In genomic region chr10:80304458-80304857, GRCm38 (mm10) we compare ENCODE assay signal across 10 mouse cellular contexts. TPM values are rescaled to one million over a fixed set of nuclear protein-coding genes. Genes with fewer than 3 reads are reported as not detected.
DNase-seq lines count a peak whose midpoint lies in the region; ATAC-seq and TF ChIP-seq lines count a peak whose summit lies in the region.
"Had no signal": no experiment of that assay in that cellular context is flagged by ENCODE, and none has a peak within 500 bp of the region (broad histone marks: within the 10 kb centered on the region; RNA-seq: fewer than 3 reads in every experiment).

No protein-coding gene starts in this region.

- no peak for TF ChIP-seq CTCF in stomach, postnatal 0 days (IDR thresholded peaks at IDR 0.05; ENCODE audit: low read depth)
- TF ChIP-seq CTCF in small intestine, adult 2 months (IDR thresholded peaks at IDR 0.05; ENCODE audit: extremely low read depth, insufficient read length, insufficient replicate concordance, low read depth, low read length): no peak

- 28% methylated on average over 12 of the region's 12 CpGs for WGBS in stomach, embryonic 15.5 days
- WGBS in stomach, postnatal 0 days: 38% methylated on average over 12 of the region's 12 CpGs
- 44% methylated on average over 12 of the region's 12 CpGs for WGBS in forebrain, embryonic 16.5 days
- WGBS in liver, embryonic 13.5 days (ENCODE audit: insufficient replicate concordance): 7% methylated on average over 12 of the region's 12 CpGs
- WGBS in small intestine, adult 2 months: 24% methylated on average over 12 of the region's 12 CpGs

- no peak for ATAC-seq in stomach, embryonic 15.5 days (ENCODE audit: insufficient read depth, low FRiP score, low read depth)
- ATAC-seq in stomach, postnatal 0 days (ENCODE audit: low FRiP score, low TSS enrichment): no peak
- ATAC-seq in forebrain, embryonic 16.5 days: no peak
- no peak for ATAC-seq in liver, embryonic 13.5 days (ENCODE audit: low read depth)

- no peak overlapping the region for H3K9ac ChIP-seq in stomach, embryonic 15.5 days
- no peak overlapping the region for H3K9ac ChIP-seq in stomach, postnatal 0 days (ENCODE audit: low read length)
- H3K9ac ChIP-seq in forebrain, embryonic 16.5 days (replicated peaks; ENCODE audit: low read depth, low read length): no peak overlapping the region
- H3K9ac ChIP-seq in liver, embryonic 13.5 days: no peak overlapping the region
- H3K9ac ChIP-seq: limb, embryonic 12.5 days had no signal

- TF ChIP-seq POLR2A in small intestine, adult 2 months (IDR thresholded peaks at IDR 0.05; ENCODE audit: low read depth, low read length): no peak

- no peak for DNase-seq in stomach, postnatal 0 days (ENCODE audit: low spot score)
- DNase-seq in liver, embryonic 13.5 days: no peak
- no peak for DNase-seq in frontal cortex, postnatal 14 days (ENCODE audit: low spot score in 2 of 2)
- DNase-seq in adrenal gland, adult (ENCODE audit: inconsistent age in 2 of 2, low spot score in 1 of 2): no peak
- DNase-seq in left cerebral cortex, adult 18-20 months (ENCODE audit: low spot score in 2 of 2): no peak
- DNase-seq: cerebellum, adult 2 months had no signal

- 0 out of 2 replicates have a peak overlapping the region, but pooled peaks have one; percentile 12 for H3K4me3 ChIP-seq in stomach, embryonic 15.5 days (replicated peaks)
- no peak overlapping the region for H3K4me3 ChIP-seq in stomach, postnatal 0 days (ENCODE audit: low read depth, low read length)
- H3K4me3 ChIP-seq in forebrain, embryonic 16.5 days (replicated peaks; ENCODE audit: low read length): no peak overlapping the region
- H3K4me3 ChIP-seq in liver, embryonic 13.5 days (replicated peaks): peak overlapping the region; percentile 8
- H3K4me3 ChIP-seq in small intestine, adult 2 months (ENCODE audit: low read depth, low read length): peak overlapping the region; percentile 43
- H3K4me3 ChIP-seq: limb, embryonic 12.5 days had no signal

- no peak overlapping the region for H3K27ac ChIP-seq in stomach, embryonic 15.5 days
- no peak overlapping the region for H3K27ac ChIP-seq in stomach, postnatal 0 days (replicated peaks)
- H3K27ac ChIP-seq in forebrain, embryonic 16.5 days (ENCODE audit: low read length): no peak overlapping the region
- H3K27ac ChIP-seq in liver, embryonic 13.5 days: no peak overlapping the region
- H3K27ac ChIP-seq in small intestine, adult 2 months (ENCODE audit: insufficient read depth, low read depth, low read length): no peak overlapping the region
- H3K27ac ChIP-seq: limb, embryonic 12.5 days had no signal

- peaks cover 71% of the 10 kb centered on the region for H3K27me3 ChIP-seq in stomach, embryonic 15.5 days (replicated peaks)
- peaks cover 6% of the 10 kb centered on the region; the same call in 1 of the 2 replicates for H3K27me3 ChIP-seq in stomach, postnatal 0 days (ENCODE audit: control insufficient read depth, insufficient read depth, low read length)
- H3K27me3 ChIP-seq in forebrain, embryonic 16.5 days (replicated peaks; ENCODE audit: control insufficient read depth, insufficient read depth, low read length): no peaks in the 10 kb centered on the region
- H3K27me3 ChIP-seq in liver, embryonic 13.5 days: peaks cover 99% of the 10 kb centered on the region
- peaks cover 30% of the 10 kb centered on the region for H3K27me3 ChIP-seq in small intestine, adult 2 months (ENCODE audit: control insufficient read depth, insufficient read depth, low read length)

- H3K4me2 ChIP-seq in stomach, embryonic 15.5 days: peak overlapping the region; percentile 30
- no peak overlapping the region for H3K4me2 ChIP-seq in stomach, postnatal 0 days (replicated peaks; ENCODE audit: low read depth)
- peak overlapping the region; percentile 24; the same call in 1 of the 2 replicates for H3K4me2 ChIP-seq in forebrain, embryonic 16.5 days (ENCODE audit: low read length)
- peak overlapping the region; percentile 43 for H3K4me2 ChIP-seq in liver, embryonic 13.5 days
- H3K4me2 ChIP-seq: limb, embryonic 12.5 days had no signal

- no peak for TF ChIP-seq EP300 in stomach, postnatal 0 days (optimal IDR thresholded peaks at IDR 0.05)

- H3K4me1 ChIP-seq in stomach, embryonic 15.5 days: no peaks in the 10 kb centered on the region; the same call in 1 of the 2 replicates
- H3K4me1 ChIP-seq in stomach, postnatal 0 days (replicated peaks; ENCODE audit: control insufficient read depth, insufficient read depth): no peaks in the 10 kb centered on the region
- H3K4me1 ChIP-seq in forebrain, embryonic 16.5 days (replicated peaks; ENCODE audit: control insufficient read depth, insufficient read depth, low read length): peaks cover 53% of the 10 kb centered on the region
- peaks cover 19% of the 10 kb centered on the region for H3K4me1 ChIP-seq in liver, embryonic 13.5 days (replicated peaks)
- H3K4me1 ChIP-seq in small intestine, adult 2 months (ENCODE audit: control insufficient read depth, insufficient read depth, insufficient read length, low read length): no peaks in the 10 kb centered on the region; the same call in 1 of the 2 replicates

- no peaks in the 10 kb centered on the region for H3K36me3 ChIP-seq in stomach, embryonic 15.5 days
- no peaks in the 10 kb centered on the region for H3K36me3 ChIP-seq in stomach, postnatal 0 days (ENCODE audit: control insufficient read depth, insufficient read depth, low read length)
- H3K36me3 ChIP-seq in forebrain, embryonic 16.5 days (ENCODE audit: control insufficient read depth, insufficient read depth): peaks cover 52% of the 10 kb centered on the region
- H3K36me3 ChIP-seq in liver, embryonic 13.5 days: no peaks in the 10 kb centered on the region
- H3K36me3 ChIP-seq in small intestine, adult 2 months (ENCODE audit: control insufficient read depth, insufficient read depth, low read length): no peaks in the 10 kb centered on the region

- no peaks in the 10 kb centered on the region for H3K9me3 ChIP-seq in stomach, embryonic 15.5 days
- no peaks in the 10 kb centered on the region for H3K9me3 ChIP-seq in stomach, postnatal 0 days (ENCODE audit: control insufficient read depth, low read length)
- H3K9me3 ChIP-seq in forebrain, embryonic 16.5 days (ENCODE audit: control insufficient read depth, low read length): no peaks in the 10 kb centered on the region
- H3K9me3 ChIP-seq in liver, embryonic 13.5 days (replicated peaks): no peaks in the 10 kb centered on the region
- H3K9me3 ChIP-seq: limb, embryonic 12.5 days had no signal

RNA-seq across cellular contexts. Expression of gene Apc2, which starts 8.7 kb away (rescaled TPM):
- 5.0 and 5.2 TPM in 2 replicates for polyA plus RNA-seq in stomach, embryonic 15.5 days (2015; fragmentation: Nextera tagmentation; extraction: Ambion mirVana)
- 1.2 and 1.3 TPM in 2 replicates for polyA plus RNA-seq in stomach, postnatal 0 days (2015; fragmentation: Nextera tagmentation; extraction: Ambion mirVana)
- 222 and 234 TPM in 2 replicates for polyA plus RNA-seq in forebrain, embryonic 16.5 days (2015; fragmentation: Nextera tagmentation; extraction: Ambion mirVana)
- 0.13 and 0.24 TPM in 2 replicates for polyA plus RNA-seq in liver, embryonic 13.5 days (2015; fragmentation: Nextera tagmentation; extraction: Ambion mirVana)
- 0.65 and 0.96 TPM in 2 replicates for polyA plus RNA-seq in small intestine, adult 2 months (2012; rRNA removed)
- total RNA-seq in left cerebral cortex, adult 18-20 months (2021): 100 to 1,000 TPM; 106 to 109 TPM

RNA-seq across cellular contexts. Expression of gene Rps15, which starts 12.2 kb away (rescaled TPM):
- polyA plus RNA-seq in stomach, embryonic 15.5 days (2015; fragmentation: Nextera tagmentation; extraction: Ambion mirVana): 904 and 948 TPM in 2 replicates
- 766 and 821 TPM in 2 replicates for polyA plus RNA-seq in stomach, postnatal 0 days (2015; fragmentation: Nextera tagmentation; extraction: Ambion mirVana)
- polyA plus RNA-seq in forebrain, embryonic 16.5 days (2015; fragmentation: Nextera tagmentation; extraction: Ambion mirVana): 531 and 538 TPM in 2 replicates
- polyA plus RNA-seq in liver, embryonic 13.5 days (2015; fragmentation: Nextera tagmentation; extraction: Ambion mirVana): 792 and 836 TPM in 2 replicates
- polyA plus RNA-seq in small intestine, adult 2 months (2012; rRNA removed): 741 and 887 TPM in 2 replicates
- 1,000 to 10,000 TPM in 1 of 2 experiments, 100 to 1,000 TPM in 1; 965 to 1,061 TPM for total RNA-seq in left cerebral cortex, adult 18-20 months (2021)

RNA-seq across cellular contexts. Expression of gene 2310011J03Rik, which starts 15.9 kb away (rescaled TPM):
- polyA plus RNA-seq in stomach, embryonic 15.5 days (2015; fragmentation: Nextera tagmentation; extraction: Ambion mirVana): 40.5 and 46.4 TPM in 2 replicates
- polyA plus RNA-seq in stomach, postnatal 0 days (2015; fragmentation: Nextera tagmentation; extraction: Ambion mirVana): 50.3 and 51.2 TPM in 2 replicates
- 32.5 and 34.2 TPM in 2 replicates for polyA plus RNA-seq in forebrain, embryonic 16.5 days (2015; fragmentation: Nextera tagmentation; extraction: Ambion mirVana)
- 42.3 and 43.7 TPM in 2 replicates for polyA plus RNA-seq in liver, embryonic 13.5 days (2015; fragmentation: Nextera tagmentation; extraction: Ambion mirVana)
- polyA plus RNA-seq in small intestine, adult 2 months (2012; rRNA removed): 47.4 and 74.1 TPM in 2 replicates
- total RNA-seq in left cerebral cortex, adult 18-20 months (2021): 10 to 100 TPM; 25.1 to 28.5 TPM

RNA-seq across cellular contexts. Expression of gene Pcsk4, which starts 24.8 kb away (rescaled TPM):
- polyA plus RNA-seq in stomach, embryonic 15.5 days (2015; fragmentation: Nextera tagmentation; extraction: Ambion mirVana): 4.8 and 5.4 TPM in 2 replicates
- polyA plus RNA-seq in stomach, postnatal 0 days (2015; fragmentation: Nextera tagmentation; extraction: Ambion mirVana): 2.2 and 2.3 TPM in 2 replicates
- 3.1 and 3.9 TPM in 2 replicates for polyA plus RNA-seq in forebrain, embryonic 16.5 days (2015; fragmentation: Nextera tagmentation; extraction: Ambion mirVana)
- 5.3 TPM in 2 replicates for polyA plus RNA-seq in liver, embryonic 13.5 days (2015; fragmentation: Nextera tagmentation; extraction: Ambion mirVana)
- 18.0 and 27.0 TPM in 2 replicates for polyA plus RNA-seq in small intestine, adult 2 months (2012; rRNA removed)
- 1 to 10 TPM; 4.8 to 6.9 TPM for total RNA-seq in left cerebral cortex, adult 18-20 months (2021)

RNA-seq across cellular contexts. Expression of gene Reep6, which starts 25.3 kb away (rescaled TPM):
- polyA plus RNA-seq in stomach, embryonic 15.5 days (2015; fragmentation: Nextera tagmentation; extraction: Ambion mirVana): 44.5 and 51.2 TPM in 2 replicates
- 13.5 and 17.6 TPM in 2 replicates for polyA plus RNA-seq in stomach, postnatal 0 days (2015; fragmentation: Nextera tagmentation; extraction: Ambion mirVana)
- 2.2 and 3.2 TPM in 2 replicates for polyA plus RNA-seq in forebrain, embryonic 16.5 days (2015; fragmentation: Nextera tagmentation; extraction: Ambion mirVana)
- 50.9 and 65.0 TPM in 2 replicates for polyA plus RNA-seq in liver, embryonic 13.5 days (2015; fragmentation: Nextera tagmentation; extraction: Ambion mirVana)
- polyA plus RNA-seq in small intestine, adult 2 months (2012; rRNA removed): 186 and 287 TPM in 2 replicates
- 10 to 100 TPM; 13.4 to 13.5 TPM for total RNA-seq in left cerebral cortex, adult 18-20 months (2021)

Comparison
In these comparisons a context has a peak if more than half of its experiments do, and no peak if none do; other contexts are left out.
1. H3K4me3 ChIP-seq: peak in stomach, embryonic 15.5 days (single experiment), liver, embryonic 13.5 days (single experiment) and small intestine, adult 2 months (single experiment); none in stomach, postnatal 0 days (single experiment) and forebrain, embryonic 16.5 days (single experiment).
2. RNA of gene Apc2, which starts 8.7 kb away (polyA plus RNA-seq): 222 to 234 TPM in forebrain, embryonic 16.5 days; 5.0 to 5.2 TPM in stomach, embryonic 15.5 days, 1.2 to 1.3 TPM in stomach, postnatal 0 days, 0.65 to 0.96 TPM in small intestine, adult 2 months and 0.13 to 0.24 TPM in liver, embryonic 13.5 days; every median in the first group is over 10 times any median in the second.